Mouse (Mus musculus) embryo, embryonic 10 days (tissue): ENCODE results near the gene 4930512M02Rik.
"Not testable (repeated sequence)": the region's sequence is repeated elsewhere in the genome, so short reads cannot be mapped to it uniquely, and the experiment has no call there.

Experiments
- DNase-seq: peaks from one replicate; pipeline ENCODE4 v3.0.0-alpha.2; 2015; ENCODE audit warnings: low spot score

4930512M02Rik gene

GRCm38 (mm10) chr11:11627735-11628134 lies at the start of gene 4930512M02Rik:
TSS of gene 4930512M02Rik (minus strand) at chr11:11627835.
- DNase-seq = not testable (repeated sequence)

DNA sequence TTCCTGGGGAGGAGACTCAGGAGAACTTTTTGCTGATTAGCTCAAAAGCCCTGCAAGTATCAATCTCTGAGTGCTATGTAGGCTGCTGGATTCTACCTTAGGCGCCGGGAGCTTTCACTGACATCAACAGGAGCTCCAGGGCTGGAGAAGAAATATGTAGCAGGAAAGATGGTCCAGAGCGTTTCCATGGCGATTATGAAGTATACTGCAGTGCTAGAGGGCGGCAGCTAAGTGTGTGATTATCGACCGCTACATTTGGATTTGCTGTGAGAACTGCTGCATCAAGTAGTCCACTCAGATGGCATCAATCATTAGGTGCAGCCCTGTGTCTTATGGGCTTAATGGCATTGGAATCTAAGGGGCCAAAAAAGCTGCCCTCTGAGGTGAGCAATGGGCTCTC lies 49.5 kb upstream of the 4930512M02Rik start:
- no peak for DNase-seq

DNA sequence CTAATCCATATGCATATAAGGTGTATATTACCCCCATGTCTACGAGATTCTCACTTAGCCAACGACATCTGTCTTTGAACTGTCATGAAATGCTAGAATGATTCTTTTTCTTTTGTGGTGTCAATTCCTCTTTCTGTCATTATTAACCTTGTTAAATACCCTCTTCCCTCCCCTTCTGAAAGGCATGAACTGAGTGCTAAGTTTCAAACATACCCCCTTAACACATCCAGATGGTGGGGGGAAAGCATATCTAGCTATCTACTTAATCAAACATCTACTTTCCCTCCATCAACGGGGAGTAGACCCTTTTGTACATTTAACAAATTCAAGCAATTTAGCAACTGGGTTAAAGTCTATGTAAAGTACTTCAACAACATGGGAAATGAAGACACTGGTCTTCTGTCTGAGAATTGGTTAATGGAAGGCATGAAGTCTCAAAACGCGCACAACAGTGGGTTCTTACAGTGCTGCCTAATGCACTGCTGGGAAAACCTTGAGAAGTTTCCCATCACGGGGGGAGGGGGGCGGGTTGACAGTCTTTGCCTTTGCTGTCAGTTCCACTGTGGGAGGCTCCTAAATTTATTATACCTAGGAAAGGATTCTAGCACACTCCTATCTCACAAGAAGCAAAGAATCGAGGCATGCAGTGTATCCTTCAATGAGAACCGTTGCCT lies 48.6 kb upstream of the 4930512M02Rik start:
- no peak for DNase-seq

DNA sequence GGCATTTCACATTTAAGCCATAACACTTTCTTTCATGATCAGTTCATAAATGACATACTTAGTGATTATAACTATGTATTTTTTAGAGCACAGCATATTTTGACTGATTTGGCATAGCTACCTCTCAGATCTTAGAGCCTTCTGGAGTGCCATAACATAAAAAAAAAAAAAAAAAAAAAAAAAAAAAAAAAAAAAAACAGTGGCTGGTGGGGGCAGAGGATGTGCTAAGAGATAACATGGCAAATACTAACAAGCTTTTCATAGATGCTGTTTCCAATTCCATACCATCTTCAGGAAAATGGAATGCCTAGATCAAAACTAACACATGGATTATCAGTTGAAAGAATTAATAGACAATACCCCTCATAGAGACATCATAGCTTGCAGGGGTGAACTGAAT lies 47.4 kb upstream of the 4930512M02Rik start:
- DNase-seq = no peak

DNA sequence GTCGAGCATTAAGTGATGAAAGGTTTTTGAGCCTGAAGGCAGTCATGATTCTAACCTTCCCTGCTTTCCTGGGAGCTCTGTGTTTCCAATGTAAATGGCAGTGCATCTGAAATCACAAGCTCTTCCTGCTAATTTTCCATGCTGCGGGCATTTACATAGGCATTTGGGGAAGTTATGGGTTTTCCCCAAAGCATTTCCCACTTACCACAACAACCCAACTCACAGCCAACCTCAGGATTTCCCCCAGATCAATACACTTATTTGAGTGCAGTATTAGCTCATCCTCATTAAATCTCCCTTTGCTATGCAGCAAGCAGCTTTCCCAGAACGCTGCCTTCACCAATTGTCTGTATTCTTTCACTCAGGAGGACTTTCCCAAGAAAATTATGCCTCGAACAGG lies 45.3 kb upstream of the 4930512M02Rik start:
- no peak for DNase-seq

DNA sequence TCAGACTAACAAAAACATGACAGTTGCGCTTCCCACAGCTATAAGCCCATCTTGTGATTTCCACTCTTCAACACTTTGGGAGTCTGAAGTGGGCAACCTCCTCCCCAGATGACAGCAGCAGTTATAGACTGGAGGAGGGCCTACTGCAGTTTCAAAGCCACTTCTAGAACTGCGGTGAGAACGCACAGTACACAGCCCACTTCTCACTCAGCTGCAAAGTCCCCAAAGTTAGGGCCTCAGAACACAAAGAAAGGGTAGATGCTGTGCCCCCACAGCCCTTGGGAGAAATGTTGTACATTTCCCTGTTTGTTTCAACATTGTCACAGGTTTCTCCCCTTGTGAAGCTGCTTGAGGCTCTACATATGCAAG lies 40.3 kb upstream of the 4930512M02Rik start:
- DNase-seq = no peak

- DNase-seq = no peak
These were observed 39.8 kb upstream of the 4930512M02Rik start for GRCm38 (mm10) chr11:11667254-11667921.

GRCm38 (mm10) chr11:11660651-11661050 lies 33.0 kb upstream of the 4930512M02Rik start:
- no peak for DNase-seq

- no peak for DNase-seq
These were observed 31.2 kb upstream of the 4930512M02Rik start for GRCm38 (mm10) chr11:11658834-11659233.

DNA sequence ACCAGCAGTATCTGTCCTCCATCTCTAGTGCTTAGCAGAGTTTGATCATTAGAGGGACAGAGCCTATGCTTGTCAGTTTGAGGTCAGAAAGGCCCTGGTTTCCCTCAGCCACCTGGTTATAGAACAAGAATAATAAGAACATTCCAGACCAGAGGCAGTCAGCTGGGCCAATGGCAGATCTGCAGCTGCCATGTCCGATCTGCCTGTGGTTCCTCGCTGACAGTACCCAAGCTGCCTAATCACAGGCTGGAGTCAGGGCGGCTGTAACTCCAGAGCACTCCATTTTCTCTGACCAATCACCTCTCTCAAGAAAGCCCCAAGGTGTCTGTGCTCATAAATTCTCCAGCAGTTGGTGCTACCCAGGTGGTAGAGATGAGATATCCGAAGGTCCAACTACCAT lies 30.0 kb upstream of the 4930512M02Rik start:
- DNase-seq = no peak

GRCm38 (mm10) chr11:11656995-11657530 lies 29.4 kb upstream of the 4930512M02Rik start:
- no peak for DNase-seq

- no peak for DNase-seq
These were observed 28.8 kb upstream of the 4930512M02Rik start for GRCm38 (mm10) chr11:11656388-11656787.

DNA sequence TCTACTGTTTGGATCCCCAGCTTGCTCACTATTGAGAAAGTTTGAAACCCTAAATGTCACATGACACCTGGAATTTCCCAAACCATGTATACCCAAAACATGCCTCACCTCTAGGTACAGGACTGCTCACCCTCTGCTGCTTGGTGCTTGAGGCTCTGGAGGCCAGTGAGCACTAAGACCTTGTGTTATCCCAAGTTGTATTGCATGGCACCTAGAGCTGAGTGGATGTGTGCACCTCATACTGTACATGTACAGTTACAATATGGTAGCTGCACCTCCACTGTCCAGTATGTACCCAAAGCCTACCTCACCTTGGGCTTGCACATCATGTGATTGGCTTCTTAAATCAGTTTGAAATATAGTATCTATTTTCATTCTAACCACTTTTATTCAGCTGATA lies 16.7 kb upstream of the 4930512M02Rik start:
- no peak for DNase-seq

- no peak for DNase-seq
These were observed 3.4 kb downstream of the 4930512M02Rik start for GRCm38 (mm10) chr11:11624073-11624705.

GRCm38 (mm10) chr11:11609243-11609642 lies 18.4 kb downstream of the 4930512M02Rik start:
- no peak for DNase-seq

- no peak for DNase-seq
These were observed 40.3 kb downstream of the 4930512M02Rik start for GRCm38 (mm10) chr11:11587327-11587726.

DNA sequence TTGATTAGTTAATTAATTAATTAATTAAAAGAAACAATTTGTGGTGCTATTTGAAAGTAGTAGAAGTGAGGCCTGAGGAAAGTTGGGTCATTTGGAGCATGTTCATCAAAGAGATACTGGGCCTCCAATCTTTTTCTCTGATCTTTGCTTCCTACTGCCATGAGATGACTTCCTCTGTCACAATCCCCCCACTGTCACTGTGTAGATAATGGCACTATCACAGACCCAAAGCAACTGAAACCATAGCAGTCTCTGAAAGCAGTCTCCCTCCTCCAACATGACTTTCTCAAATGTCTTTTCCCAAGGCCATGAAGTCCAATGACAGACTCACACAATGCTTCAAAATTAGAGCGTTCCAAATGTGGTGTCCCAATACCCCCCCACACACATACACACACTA lies 41.2 kb downstream of the 4930512M02Rik start:
- no peak for DNase-seq

DNA sequence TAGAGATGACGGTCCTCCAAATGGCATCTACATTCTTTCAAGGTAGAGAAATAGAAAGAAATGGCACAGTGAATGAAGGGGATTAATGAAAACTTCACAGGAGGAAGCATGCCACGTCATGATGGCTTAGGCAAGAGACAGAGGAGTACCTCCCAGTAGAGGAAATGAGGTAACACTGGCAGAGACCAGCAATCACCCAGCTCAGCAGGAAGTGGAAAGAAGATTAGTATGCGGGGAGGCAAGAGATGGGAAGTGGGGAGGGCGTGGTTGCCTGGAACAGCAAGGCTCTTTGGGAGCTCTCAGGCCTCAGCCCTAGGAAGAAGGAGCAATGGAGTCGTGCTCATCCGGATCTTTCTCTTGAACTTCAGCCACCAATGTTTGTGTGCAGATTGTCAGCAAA lies 53.9 kb downstream of the 4930512M02Rik start:
- DNase-seq = no peak

GRCm38 (mm10) chr11:11570747-11571146 lies 56.9 kb downstream of the 4930512M02Rik start:
- DNase-seq = no peak

- DNase-seq = peak; percentile 4
These were observed 58.0 kb downstream of the 4930512M02Rik start for GRCm38 (mm10) chr11:11569466-11570132.

DNA sequence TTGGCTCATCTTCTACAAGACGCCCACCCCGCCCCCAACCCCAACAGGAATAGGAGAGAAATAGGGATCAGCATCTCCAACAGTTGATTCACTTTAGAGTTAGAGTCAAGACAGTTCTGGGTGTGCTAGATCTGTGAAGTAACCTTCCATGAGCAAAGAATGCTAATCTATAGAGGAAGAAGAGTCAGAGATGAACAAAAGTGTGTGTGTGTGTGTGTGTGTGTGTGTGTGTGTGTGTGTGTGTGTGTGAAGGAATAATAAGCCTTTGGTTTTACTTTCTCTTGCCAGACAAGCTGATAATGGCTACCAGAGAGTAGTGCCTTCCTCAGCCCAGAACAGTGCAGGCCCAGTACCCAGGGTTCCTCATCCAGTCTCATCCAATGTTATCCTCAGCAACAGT lies 59.6 kb downstream of the 4930512M02Rik start:
- no peak for DNase-seq

- DNase-seq = no peak
These were observed 62.4 kb downstream of the 4930512M02Rik start for GRCm38 (mm10) chr11:11565146-11565820.
